Mouse (Mus musculus): ENCODE results near the gene Trim38. TPM values are rescaled to one million over a fixed set of nuclear protein-coding genes. Genes with fewer than 3 reads are reported as not detected.
A peak's percentile ranks its signal among the peaks of the same experiment; 100 is the strongest.
"Not testable (repeated sequence)": the region's sequence is repeated elsewhere in the genome, so short reads cannot be mapped to it uniquely, and the experiment has no call there.

The Trim38 gene
- polyA plus RNA-seq, 2 experiments, result 0.04 TPM; not detected in 1

GRCm38 (mm10) chr13:23746201-23747080, 23.3 kb upstream of the Trim38 start, which contains the start of gene Hist1h2bb:
Hist1h2bb (plus strand) TSS chr13:23746734.
- ATAC-seq (ENCODE audit: low FRiP score, low read depth) (peak; percentile 87), DNase-seq (ENCODE audit: low spot score) (peak; percentile 95)

DNA sequence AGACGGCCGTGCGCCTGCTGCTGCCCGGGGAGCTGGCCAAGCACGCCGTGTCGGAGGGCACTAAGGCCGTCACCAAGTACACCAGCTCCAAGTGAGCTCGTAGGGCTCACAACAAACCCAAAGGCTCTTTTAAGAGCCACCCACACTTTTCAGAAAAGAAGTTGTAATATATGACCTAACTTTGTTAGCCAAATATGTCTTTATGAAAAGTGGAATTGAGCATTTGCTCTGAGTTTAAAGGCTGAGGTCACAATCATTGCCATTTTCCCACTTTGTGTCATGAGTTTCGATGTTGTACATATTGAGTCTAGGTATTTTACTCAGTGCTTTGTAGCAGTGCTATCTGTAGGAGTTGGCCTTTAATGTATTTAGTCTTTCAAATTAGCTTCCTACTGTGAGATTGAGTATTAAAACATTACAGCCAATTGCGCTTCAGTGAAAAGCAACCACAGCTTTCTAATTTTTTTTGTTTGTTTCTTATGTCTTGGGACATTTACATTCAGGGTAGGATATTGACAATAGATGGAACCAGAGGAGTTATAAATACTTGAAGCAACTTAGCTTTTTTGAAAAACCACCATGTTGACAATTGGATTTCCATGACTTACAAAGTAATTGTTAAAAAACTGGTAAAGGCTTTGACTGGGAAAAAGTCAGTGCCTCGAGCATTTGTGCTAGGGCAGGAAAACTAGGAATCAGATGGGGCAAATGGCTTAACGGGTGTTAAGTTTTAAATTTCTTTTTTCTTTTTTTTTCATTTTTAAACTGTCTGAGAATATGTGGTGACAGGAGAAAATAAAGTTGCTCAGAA, 22.4 kb upstream of the Trim38 start:
- peak overlapping the region; percentile 52 for H3K9ac ChIP-seq (ENCODE audit: low read depth, low read length, severe bottlenecking)
- DNase-seq (ENCODE audit: low spot score), result peak; percentile 28
- H3K4me2 ChIP-seq (replicated peaks; ENCODE audit: low read depth, low read length, severe bottlenecking), result peak overlapping the region; percentile 54
- H3K36me3 ChIP-seq (ENCODE audit: control insufficient read depth, insufficient read depth, low read length), result no peaks in the 10 kb centered on the region
- H3K9me3 ChIP-seq (ENCODE audit: control insufficient read depth, low read length), result no peaks in the 10 kb centered on the region
- ATAC-seq (ENCODE audit: low FRiP score, low read depth), result 0 out of 2 replicates have a peak, but pooled peaks have one; percentile 0
- WGBS, result 4% methylated on average over 9 of the region's 13 CpGs
- TF ChIP-seq POLR2A (IDR thresholded peaks at IDR 0.05; ENCODE audit: borderline replicate concordance, extremely low read depth, insufficient read depth, insufficient read length), result 0 out of 2 replicates have a peak, but pooled peaks have one; percentile 12
- 0 out of 2 replicates have a peak, but pooled peaks cover 11% of the 10 kb centered on the region for H3K4me1 ChIP-seq (ENCODE audit: control insufficient read depth, insufficient read depth, low read length)
- H3K27ac ChIP-seq (replicated peaks; ENCODE audit: low read depth, low read length), result peak overlapping the region; percentile 96
- peak overlapping the region; percentile 42 for H3K4me3 ChIP-seq (replicated peaks; ENCODE audit: low read length)
- H3K27me3 ChIP-seq (ENCODE audit: control insufficient read depth, insufficient read depth, low read length), result no peaks in the 10 kb centered on the region

More at GRCm38 (mm10) chr13:23746201-23747080, 23.3 kb upstream of the Trim38 start, which contains the start of gene Hist1h2bb:
- H3K4me1 ChIP-seq (ENCODE audit: control insufficient read depth, insufficient read depth, low read length), result 0 out of 2 replicates have a peak, but pooled peaks cover 11% of the 10 kb centered on the region
- H3K4me2 ChIP-seq (replicated peaks; ENCODE audit: low read depth, low read length, severe bottlenecking), result peak within 1 kb of the TSS; percentile 69
- not testable (repeated sequence) for H3K27me3 ChIP-seq (ENCODE audit: control insufficient read depth, insufficient read depth, low read length); H3K9me3 ChIP-seq (ENCODE audit: control insufficient read depth, low read length); H3K36me3 ChIP-seq (ENCODE audit: control insufficient read depth, insufficient read depth, low read length)
- peak within 1 kb of the TSS; percentile 96 for H3K27ac ChIP-seq (replicated peaks; ENCODE audit: low read depth, low read length)
- H3K4me3 ChIP-seq (replicated peaks; ENCODE audit: low read length), result peak within 1 kb of the TSS; percentile 42
- peak within 1 kb of the TSS; percentile 59 for H3K9ac ChIP-seq (ENCODE audit: low read depth, low read length, severe bottlenecking)
- TF ChIP-seq POLR2A (IDR thresholded peaks at IDR 0.05; ENCODE audit: borderline replicate concordance, extremely low read depth, insufficient read depth, insufficient read length), result peak; percentile 63; the same call in 1 of the 2 replicates
- WGBS, result 1% methylated on average over 32 of the region's 58 CpGs

DNA sequence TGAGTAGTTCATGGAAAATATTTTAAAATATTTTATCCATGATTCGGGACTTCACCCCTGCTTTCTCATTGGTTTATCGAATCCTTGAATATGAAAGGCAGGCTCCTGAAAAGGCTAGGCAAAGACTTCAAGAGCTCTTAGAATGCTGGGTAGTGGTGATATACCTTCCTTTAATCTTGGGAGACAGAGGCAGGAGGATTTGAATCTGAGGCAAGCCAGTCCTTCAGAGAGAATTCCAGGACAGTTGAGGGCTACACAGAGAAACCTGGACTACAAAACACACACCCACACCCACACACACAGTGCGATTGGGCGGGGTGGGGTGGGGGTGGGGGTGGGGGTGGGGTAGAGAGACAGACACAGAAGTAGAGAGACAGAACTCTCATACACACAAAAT, 21.8 kb upstream of the Trim38 start:
- Histone ChIP-seq H3K27ac (replicated peaks; ENCODE audit: low read depth, low read length) (peak overlapping the region; percentile 96), H3K9ac (ENCODE audit: low read depth, low read length, severe bottlenecking) (no peak overlapping the region), H3K36me3 (ENCODE audit: control insufficient read depth, insufficient read depth, low read length) (no peaks in the 10 kb centered on the region), H3K9me3 (ENCODE audit: control insufficient read depth, low read length) (no peaks in the 10 kb centered on the region), H3K4me2 (replicated peaks; ENCODE audit: low read depth, low read length, severe bottlenecking) (peak overlapping the region; percentile 54; the same call in 1 of the 2 replicates), H3K4me1 (ENCODE audit: control insufficient read depth, insufficient read depth, low read length) (peaks cover 12% of the 10 kb centered on the region; the same call in 1 of the 2 replicates), H3K4me3 (replicated peaks; ENCODE audit: low read length) (peak overlapping the region; percentile 42; the same call in 1 of the 2 replicates), H3K27me3 (ENCODE audit: control insufficient read depth, insufficient read depth, low read length) (no peaks in the 10 kb centered on the region)
- TF ChIP-seq POLR2A (IDR thresholded peaks at IDR 0.05; ENCODE audit: borderline replicate concordance, extremely low read depth, insufficient read depth, insufficient read length), result no peak
- WGBS, result 11% methylated on average over 4 of the region's 4 CpGs
- ATAC-seq (ENCODE audit: low FRiP score, low read depth), result no peak
- no peak for DNase-seq (ENCODE audit: low spot score)

GRCm38 (mm10) chr13:23749563-23750121, 20.1 kb upstream of the Trim38 start:
- no peaks in the 10 kb centered on the region for H3K36me3 ChIP-seq (ENCODE audit: control insufficient read depth, insufficient read depth, low read length)
- no peak for ATAC-seq (ENCODE audit: low FRiP score, low read depth)
- no peak for TF ChIP-seq POLR2A (IDR thresholded peaks at IDR 0.05; ENCODE audit: borderline replicate concordance, extremely low read depth, insufficient read depth, insufficient read length)
- H3K4me3 ChIP-seq (replicated peaks; ENCODE audit: low read length), result no peak overlapping the region
- WGBS, result 88% methylated on average over 5 of the region's 5 CpGs
- H3K9me3 ChIP-seq (ENCODE audit: control insufficient read depth, low read length), result no peaks in the 10 kb centered on the region
- no peaks in the 10 kb centered on the region for H3K27me3 ChIP-seq (ENCODE audit: control insufficient read depth, insufficient read depth, low read length)
- H3K4me1 ChIP-seq (ENCODE audit: control insufficient read depth, insufficient read depth, low read length), result peaks cover 12% of the 10 kb centered on the region; the same call in 1 of the 2 replicates
- peak overlapping the region; percentile 93 for H3K27ac ChIP-seq (replicated peaks; ENCODE audit: low read depth, low read length)
- H3K4me2 ChIP-seq (replicated peaks; ENCODE audit: low read depth, low read length, severe bottlenecking), result no peak overlapping the region
- DNase-seq (ENCODE audit: low spot score), result no peak
- H3K9ac ChIP-seq (ENCODE audit: low read depth, low read length, severe bottlenecking), result no peak overlapping the region
